Mouse (Mus musculus) T-helper 17 cell (primary cell): Measurements from ENCODE around the gene Tnfrsf1a.
"Not testable (repeated sequence)": the region's sequence is repeated elsewhere in the genome, so short reads cannot be mapped to it uniquely, and the experiment has no call there.

Experiments
- in situ Hi-C, 2 experiments: fragments of 300-600 bp; cut with MboI, MseI; formaldehyde crosslinking; loops; 1 replicate in 1 of 2; 2 replicates in 1 of 2; pipeline ENCODE4 v1.15.1; 2025; ENCODE audit warnings: high pct_unique_total_duplicates in 2 of 2

The Tnfrsf1a gene

DNA sequence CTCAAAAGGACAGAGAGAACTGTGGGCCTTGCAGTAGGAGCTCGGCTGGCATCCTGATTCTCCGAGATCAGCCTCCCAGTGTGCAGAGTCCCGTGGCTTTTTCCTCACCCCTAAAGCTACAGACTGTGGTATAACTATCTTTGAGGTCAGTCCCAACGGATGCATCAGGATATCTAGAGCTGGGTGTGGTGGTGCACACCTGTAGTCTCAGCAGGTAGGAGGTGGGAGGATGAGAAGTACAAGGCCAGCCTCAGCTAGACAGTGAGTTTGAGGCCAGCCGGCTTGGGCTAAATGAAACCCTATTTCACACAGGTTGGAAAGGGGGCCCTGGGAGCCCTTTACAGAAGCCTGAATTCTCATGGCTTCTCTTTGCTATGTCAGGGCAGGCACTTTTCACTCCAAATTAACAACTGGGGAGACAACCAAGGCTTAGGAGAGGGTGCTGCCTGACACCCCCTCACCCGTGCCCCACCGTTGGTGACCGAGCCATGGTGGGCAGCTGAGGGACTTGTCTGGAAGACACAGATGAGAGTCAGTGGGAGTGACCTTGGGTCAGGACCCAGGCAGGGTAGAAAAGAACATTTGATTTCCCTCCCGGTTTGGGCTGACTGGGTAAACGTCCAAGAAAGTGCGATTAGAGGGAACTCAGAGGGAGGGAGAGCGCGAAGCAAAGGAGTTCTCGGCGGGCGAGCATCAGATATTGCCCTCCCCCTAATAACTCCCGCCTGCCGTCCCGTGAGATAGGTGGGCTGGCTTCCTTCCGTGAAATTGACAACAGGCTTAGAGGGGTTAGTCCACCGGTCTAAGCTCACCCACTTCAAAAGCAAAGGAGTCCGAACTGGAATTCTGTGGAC is at the start of gene Tnfrsf1a:
Gene Tnfrsf1a, plus strand, starts transcription at position 642 of the 854 bp plus-strand sequence.
- in situ Hi-C loops, result no loop called here

- in situ Hi-C loops, result no loop called here
Observed at GRCm38 (mm10) chr6:125300982-125301381, 48.2 kb upstream of the Tnfrsf1a start.

- in situ Hi-C loops, result no loop called here
Observed at GRCm38 (mm10) chr6:125302231-125302982, 46.8 kb upstream of the Tnfrsf1a start.

DNA sequence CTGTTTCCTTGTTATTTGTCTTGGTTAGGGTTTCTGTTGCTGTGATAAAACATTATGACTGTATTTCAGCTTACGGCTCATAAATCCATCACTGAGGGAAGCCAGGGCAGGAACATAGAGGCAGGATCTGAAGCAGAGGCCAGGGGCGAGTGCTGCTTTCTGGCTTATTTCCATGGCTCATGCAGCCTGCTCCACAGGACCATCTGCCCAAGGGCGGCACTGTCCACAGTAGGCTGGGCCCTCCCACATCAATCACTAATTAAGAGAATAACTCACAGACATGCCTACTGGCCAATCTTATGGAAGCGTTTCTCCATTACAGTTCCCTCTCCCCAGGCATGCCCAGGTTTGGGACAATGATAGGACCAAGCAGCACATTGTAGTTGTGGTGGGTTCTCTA is 45.9 kb upstream of the Tnfrsf1a start:
- in situ Hi-C loops, result no loop called here

GRCm38 (mm10) chr6:125304408-125304807 is 44.8 kb upstream of the Tnfrsf1a start:
- in situ Hi-C loops, result not testable (repeated sequence)

GRCm38 (mm10) chr6:125305465-125305864 is 43.7 kb upstream of the Tnfrsf1a start:
- in situ Hi-C loops, result no loop called here

DNA sequence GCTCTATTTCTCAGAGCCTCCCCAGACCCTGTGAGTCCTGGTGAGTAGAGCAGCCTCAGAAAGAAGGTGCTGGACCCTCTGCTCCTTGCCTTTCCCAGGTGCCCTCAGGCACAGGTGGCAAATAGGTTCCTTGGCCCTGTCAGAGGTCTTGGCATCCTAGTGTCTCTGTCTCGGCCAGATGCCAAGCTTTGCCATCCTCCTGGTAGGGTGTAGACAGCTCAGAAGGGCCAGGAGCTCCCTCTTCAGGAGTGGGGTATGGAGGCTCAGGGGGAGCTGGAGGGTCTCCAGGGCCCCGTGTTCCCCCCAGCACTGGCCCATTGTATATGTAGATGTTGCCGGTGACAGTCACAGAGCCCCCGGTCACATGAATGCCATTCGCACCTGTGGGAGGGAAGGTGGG is 42.1 kb upstream of the Tnfrsf1a start:
- in situ Hi-C loops, result no loop called here

GRCm38 (mm10) chr6:125308921-125309320 is 40.2 kb upstream of the Tnfrsf1a start:
- in situ Hi-C loops, result no loop called here

DNA sequence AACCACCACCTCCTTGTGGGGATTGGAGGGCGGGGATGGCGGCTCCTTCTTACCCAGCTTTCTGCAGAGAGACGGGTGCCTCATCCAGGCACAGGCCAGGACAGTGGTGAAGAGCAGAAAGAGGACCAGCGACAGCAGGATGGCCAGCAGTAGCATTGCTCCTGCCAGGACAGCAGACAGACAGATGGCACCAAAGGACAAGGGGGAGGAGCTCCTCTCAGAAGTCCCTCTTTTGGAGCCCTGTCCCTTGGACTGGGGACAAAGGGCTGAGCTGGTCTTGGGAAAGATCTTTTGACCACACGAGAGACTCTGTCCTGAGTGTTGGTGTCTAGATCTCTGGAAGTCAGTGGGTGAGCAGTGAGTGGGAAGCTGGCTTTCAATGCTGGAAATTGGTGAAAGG is 39.8 kb upstream of the Tnfrsf1a start:
- in situ Hi-C loops, result no loop called here

GRCm38 (mm10) chr6:125312171-125312570 is 37.0 kb upstream of the Tnfrsf1a start:
- in situ Hi-C loops, result no loop called here

GRCm38 (mm10) chr6:125312581-125313355 is 36.4 kb upstream of the Tnfrsf1a start:
- in situ Hi-C loops, result no loop called here

DNA sequence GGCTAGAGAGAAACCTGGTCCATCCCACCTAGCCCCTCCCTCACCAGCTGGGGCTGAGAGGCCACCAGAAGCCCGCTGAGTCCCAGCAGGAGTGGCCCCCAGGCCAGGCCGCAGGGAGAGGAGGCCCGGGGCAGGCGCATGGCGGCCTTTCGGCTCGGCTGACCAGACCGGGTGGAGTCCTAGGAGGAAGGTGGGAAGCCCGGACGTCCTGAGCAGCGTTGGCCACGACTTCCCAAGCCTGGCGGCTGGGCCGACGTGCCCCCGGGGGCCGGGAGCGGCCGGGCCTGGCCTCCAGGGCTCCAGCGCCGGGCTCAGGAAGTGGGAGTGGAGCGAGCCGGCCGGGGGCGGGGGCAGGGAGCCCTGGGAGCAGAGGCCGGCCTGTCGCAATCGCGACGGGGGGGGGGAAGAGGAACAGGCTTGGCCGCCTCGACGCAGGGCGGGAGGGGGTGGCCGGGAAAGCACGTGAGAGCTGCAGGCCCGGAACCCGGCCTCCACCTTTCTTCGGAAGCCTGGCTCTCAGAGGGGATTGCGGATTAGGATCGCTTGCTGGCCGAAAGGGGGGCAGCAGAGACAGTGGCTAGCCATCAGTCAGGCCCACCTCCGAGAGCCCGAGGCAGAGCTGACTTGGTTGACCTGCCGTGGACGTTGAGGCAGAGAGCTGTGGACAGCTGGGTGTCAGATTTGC is 35.5 kb upstream of the Tnfrsf1a start, which contains the start of gene Ltbr:
Gene Ltbr, minus strand, starts transcription at position 340 of the 685 bp plus-strand sequence.
- in situ Hi-C loops, result no loop called here

DNA sequence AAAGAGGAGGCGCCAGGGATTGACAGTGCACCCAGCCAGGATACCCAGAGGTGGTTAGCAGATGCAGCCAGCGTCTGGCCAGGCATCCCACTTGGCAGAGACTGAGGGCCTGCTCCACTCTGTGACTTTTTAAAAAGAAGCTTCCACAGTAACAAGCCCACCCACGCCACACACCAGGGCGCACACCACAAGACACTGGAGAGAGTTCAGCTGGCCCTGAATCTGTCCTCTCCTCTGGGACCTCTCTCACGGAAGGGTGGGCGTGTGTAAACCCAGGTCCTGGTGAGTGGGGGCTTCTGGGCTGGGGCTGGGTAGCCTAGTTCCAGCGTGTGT is 35.0 kb upstream of the Tnfrsf1a start:
- in situ Hi-C loops, result no loop called here

DNA sequence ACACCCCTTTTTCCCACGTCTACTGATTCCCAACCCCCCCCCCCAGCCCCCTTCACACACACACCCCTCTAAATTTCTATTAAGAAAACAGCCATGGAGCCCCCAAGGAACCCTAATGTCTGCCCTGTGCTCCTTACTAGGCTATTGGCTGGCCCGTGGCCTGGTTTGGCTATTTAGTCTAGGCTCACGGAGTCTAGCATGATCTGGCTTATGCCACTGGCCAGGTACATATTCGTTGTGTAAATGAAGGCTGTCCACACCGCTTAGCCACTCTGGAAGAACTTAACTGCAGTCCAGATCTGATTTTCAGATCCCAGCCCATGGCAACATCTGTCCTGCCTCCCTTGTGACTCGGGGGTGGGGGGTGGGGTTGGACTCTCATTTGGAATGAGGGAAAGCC is 34.4 kb upstream of the Tnfrsf1a start:
- in situ Hi-C loops, result loop anchor here in 1 of 2 experiments (5.0 kb wide), 1 partner anchor 53 kb away; no protein-coding TSS in a partner anchor

- in situ Hi-C loops, result loop anchor here in 1 of 2 experiments (5.0 kb wide), 1 partner anchor 50 kb away; no protein-coding TSS in a partner anchor
Observed at GRCm38 (mm10) chr6:125317077-125317476, 32.1 kb upstream of the Tnfrsf1a start.

DNA sequence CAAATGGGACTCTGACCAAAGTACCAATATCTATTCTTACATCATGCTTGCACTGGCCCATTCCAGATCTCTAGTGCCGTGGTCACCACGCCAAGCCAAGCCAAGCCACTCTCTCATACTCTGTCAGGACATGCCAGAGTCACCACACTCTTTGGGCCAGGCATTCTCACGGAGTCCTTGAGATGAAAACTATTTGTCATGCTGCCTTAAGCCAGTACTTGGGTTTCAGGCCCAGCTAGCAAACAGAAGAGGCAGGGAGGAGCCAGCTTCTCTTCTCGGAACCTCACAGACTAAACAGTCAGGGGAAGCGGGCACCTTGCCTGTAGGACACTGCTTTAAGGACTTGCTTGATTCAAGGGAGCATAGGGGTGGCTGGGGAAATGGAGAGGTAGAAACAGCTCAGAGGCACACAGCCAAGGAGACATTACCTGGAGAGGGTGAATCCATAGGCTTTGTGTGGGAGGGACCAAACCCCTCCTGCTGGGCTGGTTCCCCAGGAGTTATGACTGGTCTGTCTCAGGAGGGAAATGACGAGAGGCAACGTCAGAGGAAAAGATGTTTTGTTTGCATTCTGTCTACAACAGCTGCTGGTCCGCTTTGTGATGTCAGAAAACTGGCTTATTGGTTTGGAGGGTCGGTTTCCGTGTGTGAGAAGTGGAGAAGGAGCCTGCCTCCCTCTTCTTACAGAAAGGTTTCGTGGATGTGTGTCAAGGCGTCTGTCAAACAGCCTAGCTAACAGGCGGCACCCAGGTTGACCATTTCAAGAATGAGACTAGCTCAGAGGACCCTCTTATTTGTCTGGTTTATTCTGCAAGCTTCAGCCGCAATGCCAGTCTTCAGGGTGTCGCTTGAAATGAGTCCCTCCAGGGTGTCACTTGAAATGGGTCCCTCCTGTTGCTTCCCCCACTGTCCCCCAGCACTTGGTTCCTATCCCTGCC is 29.9 kb upstream of the Tnfrsf1a start:
- in situ Hi-C loops, result loop anchor here in 1 of 2 experiments (5.0 kb wide), 1 partner anchor 48 kb away; no protein-coding TSS in a partner anchor

DNA sequence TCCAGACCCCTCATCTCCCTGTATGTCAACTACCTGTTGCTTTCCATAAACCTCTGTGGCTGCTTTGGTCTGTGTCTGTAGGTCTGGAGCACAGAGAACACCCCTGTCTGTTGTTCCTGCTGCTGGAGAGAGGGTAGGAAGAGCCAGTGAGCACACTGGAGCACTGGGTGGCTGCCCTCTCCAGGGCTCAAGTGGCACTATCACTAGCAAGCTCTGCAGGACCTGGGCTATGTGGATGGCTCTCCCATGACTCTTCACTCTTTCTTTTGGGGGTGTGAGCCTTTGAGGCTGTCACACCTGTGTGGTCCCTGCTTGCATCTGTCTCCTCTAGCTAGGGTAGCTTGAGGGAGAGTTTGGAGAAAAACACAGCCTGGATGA is 29.3 kb upstream of the Tnfrsf1a start:
- in situ Hi-C loops, result loop anchor here (5.0 to 10.0 kb wide), 2 partner anchors 47 to 935 kb away; no protein-coding TSS in a partner anchor

GRCm38 (mm10) chr6:125320323-125320722 is 28.8 kb upstream of the Tnfrsf1a start, which contains the start of gene Scnn1a:
Scnn1a (plus strand) TSS chr6:125320659.
- in situ Hi-C loops, result loop anchor here in 1 of 2 experiments (10.0 kb wide), 1 partner anchor 934 kb away; no protein-coding TSS in a partner anchor

DNA sequence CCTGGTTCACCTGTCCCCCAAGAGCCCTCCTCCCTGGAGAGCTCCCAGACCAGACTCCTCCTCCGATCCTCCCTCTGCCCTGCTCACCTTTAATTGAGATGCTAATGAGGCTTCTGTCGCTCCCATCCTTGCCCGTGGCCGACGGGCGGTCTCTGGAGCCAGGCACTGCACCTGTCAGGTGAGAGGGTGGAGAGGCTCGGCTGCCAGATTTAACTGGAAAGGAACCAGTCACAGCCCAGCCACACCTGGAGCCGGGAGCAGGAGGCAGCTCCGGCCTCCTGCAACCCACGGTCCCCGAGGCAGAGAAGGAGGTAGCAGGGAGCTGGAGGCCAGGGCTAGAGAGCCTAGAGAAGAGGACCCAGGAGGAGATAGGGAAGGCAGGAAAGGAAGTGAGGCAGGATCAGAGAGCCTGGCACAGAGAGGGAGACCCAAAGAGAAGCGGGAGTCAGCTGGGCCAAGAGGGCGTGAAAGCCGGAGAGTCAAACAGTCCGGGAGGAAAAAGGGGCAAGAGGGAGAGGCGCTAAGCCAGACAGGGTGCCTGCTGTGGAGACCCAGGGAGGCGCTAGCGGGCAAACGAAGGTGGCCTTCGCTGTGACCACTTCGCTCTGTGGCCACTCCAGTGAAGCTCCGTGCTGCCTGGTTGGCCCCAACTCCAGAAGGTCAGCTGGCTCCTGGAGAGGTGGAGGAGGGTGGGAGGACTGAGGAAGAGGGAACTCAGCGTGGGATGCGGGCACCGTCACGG is 27.9 kb upstream of the Tnfrsf1a start:
- in situ Hi-C loops, result loop anchor here in 1 of 2 experiments (10.0 kb wide), 1 partner anchor 934 kb away; no protein-coding TSS in a partner anchor
